Mouse (Mus musculus) ES-Bruce4 (cell line): ENCODE measurements around the gene Adap1. TPM values are rescaled to one million over a fixed set of nuclear protein-coding genes. Genes with fewer than 3 reads are reported as not detected.

Source experiments
- H3K27ac ChIP-seq: 2 replicates; pipeline ENCODE4 v1.5.1; 2012; ENCODE audit warnings: low read length, inconsistent platforms; ENCODE audit not compliant: insufficient read depth
- H3K27me3 ChIP-seq: 2 replicates; pipeline ENCODE4 v1.6.1; 2012; ENCODE audit warnings: mild to moderate bottlenecking, low read length, inconsistent platforms; ENCODE audit not compliant: control insufficient read depth, poor library complexity, insufficient read depth, severe bottlenecking
- H3K36me3 ChIP-seq: 2 replicates; pipeline ENCODE4 v1.6.1; 2012; ENCODE audit warnings: inconsistent platforms, mild to moderate bottlenecking, low read length, moderate library complexity; ENCODE audit not compliant: control insufficient read depth, poor library complexity, insufficient read depth, severe bottlenecking
- H3K4me1 ChIP-seq: one replicate; pipeline ENCODE4 v1.8.1; 2011; ENCODE audit warnings: low read length; ENCODE audit not compliant: control insufficient read depth, insufficient read depth
- H3K4me3 ChIP-seq: 2 replicates; pipeline ENCODE4 v1.5.1; 2011; ENCODE audit warnings: low read depth, mild to moderate bottlenecking, low read length
- H3K9ac ChIP-seq: 2 replicates; pipeline ENCODE4 v1.6.1; 2012; ENCODE audit warnings: low read depth, mild to moderate bottlenecking, inconsistent platforms; ENCODE audit not compliant: poor library complexity, severe bottlenecking
- H3K9me3 ChIP-seq: replicated peaks from 2 replicates; pipeline ENCODE4 v1.6.1; 2012; ENCODE audit warnings: mild to moderate bottlenecking, low read length, inconsistent platforms; ENCODE audit not compliant: control insufficient read depth, poor library complexity, insufficient read depth, severe bottlenecking
- CTCF ChIP-seq: IDR thresholded peaks from one replicate; pipeline ENCODE4 v1.8.1; 2011; ENCODE audit warnings: low read depth, low read length
- EP300 ChIP-seq: IDR thresholded peaks from 2 replicates; pipeline ENCODE4 v1.6.1; 2011; ENCODE audit warnings: low read depth, low read length; ENCODE audit not compliant: insufficient read depth
- POLR2A ChIP-seq: IDR thresholded peaks from one replicate; pipeline ENCODE4 v1.8.1; 2011; ENCODE audit warnings: low read length; ENCODE audit not compliant: insufficient read depth
- polyA plus RNA-seq: library from polyadenylated mRNA; stranded (reverse); fragments of >200 nt; gene quantifications from 2 replicates; pipeline ENCODE4 v1.2.4, GENCODE M21; 2011; ENCODE audit warnings: low read depth; ENCODE audit not compliant: missing spikeins, insufficient read depth, insufficient read length

The Adap1 gene
- polyA plus RNA-seq, 1 experiment, result 16.5 TPM

DNA sequence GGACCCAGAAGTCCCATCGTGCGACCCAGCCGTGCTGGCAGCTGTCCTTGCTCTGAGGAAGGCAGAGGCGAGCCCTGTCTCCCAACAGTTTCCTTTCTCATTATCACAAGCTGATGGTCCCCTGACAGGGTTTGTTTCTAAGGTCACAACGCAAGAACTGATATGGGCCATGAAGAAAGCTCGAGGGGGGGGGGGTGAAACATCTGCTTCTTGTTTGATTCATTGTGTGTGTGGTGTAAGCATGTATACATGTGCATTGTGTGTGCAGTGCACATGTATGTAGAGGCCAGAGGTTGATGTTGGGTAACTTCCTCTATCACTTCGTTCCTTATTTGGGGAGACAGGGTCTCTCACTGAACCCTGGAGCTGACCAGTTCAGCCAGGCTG, 2.2 kb upstream of the Adap1 start:
- Histone ChIP-seq H3K36me3 (no peaks in the 10 kb centered on the region), H3K27me3 (no peaks in the 10 kb centered on the region), H3K4me3 (no peak overlapping the region), H3K9me3 (no peaks in the 10 kb centered on the region), H3K27ac (no peak overlapping the region), H3K9ac (no peak overlapping the region), H3K4me1 (peaks cover 16% of the 10 kb centered on the region)
- TF ChIP-seq EP300, result no peak
- no peak for TF ChIP-seq POLR2A
- no peak for TF ChIP-seq CTCF

DNA sequence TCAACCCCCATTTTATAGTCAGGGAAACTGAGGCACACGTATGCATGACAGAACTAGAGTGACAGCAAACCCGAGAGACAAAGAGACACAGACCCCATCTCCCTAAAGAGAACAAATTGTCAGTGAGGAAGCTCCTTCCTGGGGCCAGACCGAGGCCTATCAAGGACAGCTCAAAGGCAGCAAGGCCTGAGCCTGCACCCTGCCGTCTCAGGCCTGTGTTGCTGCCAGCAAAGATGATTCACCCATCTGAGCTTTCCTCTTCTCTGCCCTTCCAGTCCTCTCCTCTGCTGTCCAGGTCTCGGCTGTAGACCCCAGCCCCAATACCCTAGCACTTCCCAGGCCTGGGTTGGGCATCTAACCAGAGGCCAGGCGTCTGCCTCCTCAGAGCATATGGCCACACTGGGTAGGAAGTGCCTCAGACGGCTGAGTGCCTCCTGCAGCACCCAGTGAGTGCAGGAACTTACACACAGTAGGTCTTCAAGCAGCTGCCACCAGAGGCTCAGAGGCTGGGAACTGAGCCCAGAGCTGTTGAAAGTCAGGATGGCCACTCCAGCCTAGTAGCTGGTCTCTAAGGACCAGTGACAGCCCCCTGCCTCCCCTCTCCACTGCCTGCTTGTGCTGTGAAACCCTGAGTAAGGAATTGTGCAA, 1.7 kb upstream of the Adap1 start:
- H3K27ac ChIP-seq, result no peak overlapping the region
- no peaks in the 10 kb centered on the region for H3K9me3 ChIP-seq
- H3K4me1 ChIP-seq, result peaks cover 13% of the 10 kb centered on the region
- H3K36me3 ChIP-seq, result no peaks in the 10 kb centered on the region
- no peak overlapping the region for H3K4me3 ChIP-seq
- no peak overlapping the region for H3K9ac ChIP-seq
- TF ChIP-seq EP300 (no peak), CTCF (no peak), POLR2A (no peak)
- no peaks in the 10 kb centered on the region for H3K27me3 ChIP-seq

DNA sequence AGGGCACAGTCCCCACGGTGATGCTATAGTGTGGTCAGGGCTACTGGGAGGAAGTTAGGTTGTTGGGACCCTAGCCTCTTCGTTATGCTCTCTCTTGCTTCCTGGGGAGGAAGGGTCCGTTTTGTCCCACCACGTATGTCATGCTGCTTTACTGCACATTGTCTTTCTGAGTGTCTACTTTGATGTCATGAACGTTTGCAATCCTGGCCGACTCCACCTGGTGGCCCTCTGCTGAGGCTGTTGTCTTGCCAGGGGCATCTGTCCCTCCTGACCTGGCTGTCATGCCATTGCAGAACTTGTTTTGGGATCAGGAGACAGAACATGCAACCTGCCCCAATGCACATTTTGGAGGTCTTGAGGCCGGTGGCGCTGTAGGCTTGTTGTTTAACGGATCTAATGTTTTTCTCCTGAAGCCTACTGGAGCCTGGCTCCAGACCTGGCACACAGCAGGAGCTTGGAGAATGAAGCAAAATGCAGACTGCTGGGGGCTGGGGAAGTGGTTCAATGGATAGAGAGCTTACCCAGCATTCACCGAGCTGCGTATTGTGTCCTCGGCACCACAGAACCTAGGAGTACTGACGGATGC, 782 bp upstream of the Adap1 start:
- H3K9me3 ChIP-seq, result no peaks in the 10 kb centered on the region
- TF ChIP-seq CTCF (no peak), POLR2A (no peak), EP300 (no peak)
- H3K4me3 ChIP-seq, result no peak overlapping the region
- no peaks in the 10 kb centered on the region for H3K27me3 ChIP-seq
- no peaks in the 10 kb centered on the region for H3K36me3 ChIP-seq
- H3K27ac ChIP-seq, result peak overlapping the region; percentile 3; the same call in 1 of the 2 replicates
- H3K9ac ChIP-seq, result no peak overlapping the region
- peaks cover 13% of the 10 kb centered on the region for H3K4me1 ChIP-seq

DNA sequence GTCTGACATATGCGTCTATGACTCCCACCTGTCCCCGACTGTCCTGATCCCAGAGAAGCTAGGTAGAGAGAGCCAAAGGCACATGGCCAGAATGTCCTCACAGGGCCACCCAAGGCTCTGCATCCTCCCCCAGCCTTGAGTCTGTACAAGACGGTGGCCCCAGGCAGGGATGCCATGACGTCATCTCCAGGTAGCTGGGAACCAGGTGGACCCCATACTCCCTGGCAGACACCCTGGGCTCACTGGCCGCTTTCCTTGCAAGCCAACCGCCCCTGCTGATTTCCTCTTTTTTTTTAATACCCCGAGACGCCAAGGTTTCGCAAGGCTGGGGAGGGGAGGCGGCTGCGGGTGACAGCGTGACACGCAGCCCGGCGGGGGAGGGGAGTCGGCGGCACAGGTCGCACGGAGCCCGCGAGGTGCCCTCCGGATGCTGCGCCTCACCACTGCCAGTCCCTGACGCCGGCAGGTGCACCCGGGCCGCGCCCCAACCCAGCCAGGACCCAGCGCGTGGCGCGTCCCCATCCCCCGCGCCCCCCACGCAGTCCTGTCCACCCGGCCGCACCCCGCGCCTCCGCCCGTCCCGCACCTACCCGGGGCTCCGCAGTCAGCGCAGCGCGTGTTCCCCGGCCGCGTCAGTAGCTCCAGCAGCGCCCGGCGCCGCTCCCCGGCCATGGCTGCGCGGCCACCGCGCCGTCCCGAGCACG, 579 bp downstream of the Adap1 start:
- Histone ChIP-seq H3K9me3 (no peaks in the 10 kb centered on the region), H3K27ac (no peak overlapping the region), H3K36me3 (no peaks in the 10 kb centered on the region), H3K4me1 (peaks cover 13% of the 10 kb centered on the region), H3K4me3 (peak overlapping the region; percentile 77), H3K27me3 (no peaks in the 10 kb centered on the region), H3K9ac (peak overlapping the region; percentile 93)
- no peak for TF ChIP-seq POLR2A
- no peak for TF ChIP-seq CTCF
- no peak for TF ChIP-seq EP300

DNA sequence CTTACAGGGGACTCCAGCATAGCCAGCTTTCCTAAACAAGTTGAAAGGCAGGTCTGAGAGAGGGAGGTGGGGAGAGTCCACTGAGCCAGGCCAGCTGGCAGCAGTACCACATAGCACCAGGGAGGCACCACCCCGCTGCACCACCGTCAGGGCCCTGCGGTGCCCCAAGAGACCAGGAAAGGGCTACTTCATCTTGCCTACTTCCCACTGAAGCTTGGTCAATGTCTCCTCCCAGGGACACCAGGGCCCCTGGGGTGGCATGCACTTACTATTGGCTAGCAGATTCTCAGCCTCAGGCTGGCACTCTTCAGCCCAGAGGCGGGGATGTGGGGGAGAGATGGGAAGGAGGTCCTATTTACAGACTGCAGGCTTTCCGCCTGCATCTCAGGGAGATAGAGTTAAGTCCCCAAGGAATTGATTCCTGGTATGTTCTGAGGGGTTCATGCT, 1.4 kb downstream of the Adap1 start:
- no peak overlapping the region for H3K27ac ChIP-seq
- H3K4me1 ChIP-seq, result peaks cover 13% of the 10 kb centered on the region
- peak overlapping the region; percentile 77 for H3K4me3 ChIP-seq
- H3K36me3 ChIP-seq, result no peaks in the 10 kb centered on the region
- H3K9me3 ChIP-seq, result no peaks in the 10 kb centered on the region
- peak overlapping the region; percentile 93 for H3K9ac ChIP-seq
- H3K27me3 ChIP-seq, result no peaks in the 10 kb centered on the region
- TF ChIP-seq EP300, result no peak
- no peak for TF ChIP-seq CTCF
- no peak for TF ChIP-seq POLR2A
